ENCODE assay signal across 8 mouse cellular contexts in the genomic region with DNA sequence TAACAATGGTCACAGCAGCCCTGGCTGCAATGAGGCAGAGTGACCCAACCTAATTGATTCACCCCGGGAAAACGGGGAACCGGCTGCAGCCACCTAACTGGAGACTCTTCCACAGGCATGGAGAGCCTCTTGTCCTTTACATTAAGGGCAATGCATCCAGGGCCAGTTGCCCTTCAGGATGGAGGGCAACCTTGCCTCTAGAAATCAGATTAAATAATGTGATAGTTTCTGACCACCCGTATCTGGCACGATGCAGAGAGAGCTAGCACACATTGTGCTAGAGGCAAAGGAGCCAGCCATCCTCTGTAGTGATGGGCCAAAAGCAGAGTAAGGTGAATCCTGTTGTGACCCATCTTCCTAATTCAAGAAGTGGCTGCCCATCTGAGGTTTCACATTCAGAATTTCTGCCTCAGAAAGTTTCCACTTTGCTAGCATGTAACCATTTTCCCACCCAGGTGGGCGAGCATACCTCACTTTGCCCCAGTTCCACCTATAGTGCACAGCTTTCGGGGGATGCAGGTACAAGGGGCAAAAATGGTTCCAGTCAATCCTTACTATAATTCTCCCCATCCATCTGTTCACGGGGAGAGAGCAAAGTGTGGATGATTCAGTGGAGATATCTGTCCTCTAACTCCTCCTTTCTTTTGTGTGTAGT. TPM values are rescaled to one million over a fixed set of nuclear protein-coding genes. Genes with fewer than 3 reads are reported as not detected.
DNase-seq lines count a peak whose midpoint lies in the region; ATAC-seq lines count a peak whose summit lies in the region.

No protein-coding gene starts in this region.

- peak overlapping the region; percentile 83 for H3K9ac ChIP-seq in kidney, embryonic 15.5 days
- peak overlapping the region; percentile 79 for H3K9ac ChIP-seq in intestine, embryonic 14.5 days (ENCODE audit: low read length)
- H3K9ac ChIP-seq in neural tube, embryonic 13.5 days = peak overlapping the region; percentile 83

- H3K36me3 ChIP-seq in kidney, embryonic 15.5 days = peaks cover 10% of the 10 kb centered on the region
- H3K36me3 ChIP-seq in intestine, embryonic 14.5 days (ENCODE audit: control insufficient read depth, insufficient read depth, low read length) = peaks cover 8% of the 10 kb centered on the region; the same call in 1 of the 2 replicates
- no peaks in the 10 kb centered on the region for H3K36me3 ChIP-seq in neural tube, embryonic 13.5 days

- H3K4me3 ChIP-seq in kidney, embryonic 15.5 days (replicated peaks) = peak overlapping the region; percentile 80
- peak overlapping the region; percentile 80 for H3K4me3 ChIP-seq in intestine, embryonic 14.5 days (ENCODE audit: low read depth, low read length)
- H3K4me3 ChIP-seq in neural tube, embryonic 13.5 days = peak overlapping the region; percentile 68

- DNase-seq in kidney, adult 11 months = no peak
- peak; percentile 24 for DNase-seq in embryo, embryonic 10.5 days (ENCODE audit: low spot score)
- no peak for DNase-seq in intestine, embryonic 14.5 days (ENCODE audit: low spot score)
- DNase-seq in adrenal gland, adult 18-20 months (ENCODE audit: low spot score in 2 of 2) = no peak
- no peak for DNase-seq in right cerebral cortex, postnatal 36 days (ENCODE audit: low spot score in 2 of 2)
- DNase-seq in layer of hippocampus, postnatal 10 days (ENCODE audit: low spot score in 2 of 2) = no peak

- no peaks in the 10 kb centered on the region for H3K9me3 ChIP-seq in kidney, embryonic 15.5 days (replicated peaks)
- H3K9me3 ChIP-seq in intestine, embryonic 14.5 days (ENCODE audit: control insufficient read depth, low read length) = no peaks in the 10 kb centered on the region
- H3K9me3 ChIP-seq in neural tube, embryonic 13.5 days = no peaks in the 10 kb centered on the region

- ATAC-seq in kidney, embryonic 15.5 days (replicated peaks; ENCODE audit: low FRiP score) = no peak
- no peak for ATAC-seq in intestine, embryonic 14.5 days (replicated peaks; ENCODE audit: low FRiP score, low TSS enrichment, low read depth)
- ATAC-seq in neural tube, embryonic 13.5 days (ENCODE audit: low read depth) = no peak

- no peaks in the 10 kb centered on the region for H3K27me3 ChIP-seq in kidney, embryonic 15.5 days
- H3K27me3 ChIP-seq in intestine, embryonic 14.5 days (replicated peaks; ENCODE audit: control insufficient read depth, insufficient read depth, low read length) = no peaks in the 10 kb centered on the region
- H3K27me3 ChIP-seq in neural tube, embryonic 13.5 days = no peaks in the 10 kb centered on the region

- H3K4me2 ChIP-seq in kidney, embryonic 15.5 days = peak overlapping the region; percentile 91
- peak overlapping the region; percentile 84 for H3K4me2 ChIP-seq in intestine, embryonic 14.5 days (ENCODE audit: low read length)
- H3K4me2 ChIP-seq in neural tube, embryonic 13.5 days = peak overlapping the region; percentile 74

- peaks cover 38% of the 10 kb centered on the region for H3K4me1 ChIP-seq in kidney, embryonic 15.5 days
- H3K4me1 ChIP-seq in intestine, embryonic 14.5 days (replicated peaks; ENCODE audit: control insufficient read depth, insufficient read depth, low read length) = peaks cover 16% of the 10 kb centered on the region; the same call in 1 of the 2 replicates
- H3K4me1 ChIP-seq in neural tube, embryonic 13.5 days (replicated peaks) = peaks cover 45% of the 10 kb centered on the region

- 36% methylated on average over 8 of the region's 8 CpGs for WGBS in kidney, embryonic 15.5 days
- 44% methylated on average over 8 of the region's 8 CpGs for WGBS in intestine, embryonic 14.5 days
- 24% methylated on average over 8 of the region's 8 CpGs for WGBS in neural tube, embryonic 13.5 days

- peak overlapping the region; percentile 98; the same call in 1 of the 2 replicates for H3K27ac ChIP-seq in kidney, embryonic 15.5 days
- no peak overlapping the region for H3K27ac ChIP-seq in intestine, embryonic 14.5 days (ENCODE audit: low read depth)
- H3K27ac ChIP-seq in neural tube, embryonic 13.5 days (replicated peaks) = peak overlapping the region; percentile 95

RNA-seq across cellular contexts. Expression of a gene that starts 1.9 kb away (rescaled TPM):
- polyA plus RNA-seq in kidney, embryonic 15.5 days (2015; fragmentation: Nextera tagmentation; extraction: Ambion mirVana) = 37.2 and 37.9 TPM in 2 replicates
- polyA plus RNA-seq in intestine, embryonic 14.5 days (2014; fragmentation: Nextera tagmentation; extraction: Ambion mirVana) = 26.8 and 28.0 TPM in 2 replicates
- polyA plus RNA-seq in neural tube, embryonic 13.5 days (2015; fragmentation: Nextera tagmentation; extraction: Ambion mirVana) = 57.0 and 59.0 TPM in 2 replicates
- 10 to 100 TPM; 16.2 to 17.4 TPM for total RNA-seq in adrenal gland, adult 18-20 months (2021)
- total RNA-seq in layer of hippocampus, postnatal 10 days (2021) = 10 to 100 TPM; 32.3 to 44.3 TPM
